Comparison of ENCODE assay signal across 20 mouse cellular contexts in genomic region chr14:47077576-47077970, GRCm38 (mm10).
A peak's percentile ranks its signal among the peaks of the same experiment; 100 is the strongest.
DNase-seq lines count a peak whose midpoint lies in the region; ATAC-seq and TF ChIP-seq lines count a peak whose summit lies in the region.
"Had no signal": no experiment of that assay in that cellular context is flagged by ENCODE, and none has a peak within 500 bp of the region (broad histone marks: within the 10 kb centered on the region; RNA-seq: fewer than 3 reads in every experiment).

No protein-coding gene starts in this region.

- no peak overlapping the region for H3K4me3 ChIP-seq in heart, embryonic 10.5 days
- H3K4me3 ChIP-seq in heart, embryonic 14.5 days (ENCODE audit: control insufficient read depth in 1 of 2, insufficient read depth in 1 of 2, low read depth in 1 of 2, low read length in 2 of 2), result no peak overlapping the region
- peak overlapping the region; percentile 69 for H3K4me3 ChIP-seq in testis, adult 2 months (ENCODE audit: control insufficient read depth, low read depth, low read length)
- H3K4me3 ChIP-seq: embryonic facial prominence, embryonic 15.5 days; erythroblast, embryonic 14.5 days; forebrain, embryonic 10.5 days; gastrocnemius, adult 2 months; hindbrain, embryonic 10.5 days; intestine, embryonic 15.5 days had no signal

- no peak for TF ChIP-seq POLR2A in testis, adult 2 months (IDR thresholded peaks at IDR 0.05; ENCODE audit: control insufficient read depth, low read depth, low read length)

- DNase-seq in heart, embryonic 10.5 days (ENCODE audit: low spot score), result no peak
- no peak for DNase-seq in heart, postnatal 36 days
- no peak for DNase-seq in heart, adult 11 months
- DNase-seq in testis, postnatal 14 days (ENCODE audit: low spot score), result no peak
- DNase-seq: adrenal gland, postnatal 25 days; cerebellum, adult 2 months; cerebellum, postnatal 10 days; embryo, embryonic 11 days; gastrocnemius, adult 2 months; gastrocnemius, postnatal 25 days; kidney, adult 18-20 months had no signal

- no peak for TF ChIP-seq CTCF in testis, adult 2 months (IDR thresholded peaks at IDR 0.05; ENCODE audit: control insufficient read depth, insufficient read depth, insufficient replicate concordance, low read depth, low read length)

- peaks cover 38% of the 10 kb centered on the region for H3K4me1 ChIP-seq in heart, embryonic 10.5 days
- H3K4me1 ChIP-seq in heart, embryonic 14.5 days (ENCODE audit: control insufficient read depth in 2 of 2, insufficient read depth in 2 of 2, low read length in 2 of 2), result peaks cover 21 to 33% of the 10 kb centered on the region in 2 experiments
- peaks cover 2% of the 10 kb centered on the region; the same call in 1 of the 2 replicates for H3K4me1 ChIP-seq in testis, adult 2 months (ENCODE audit: control insufficient read depth, insufficient read depth, low read length)
- H3K4me1 ChIP-seq: embryonic facial prominence, embryonic 15.5 days; intestine, embryonic 15.5 days had no signal

- intact Hi-C loops in heart, postnatal 36 days (cut with DNase I), result no loop called here

- ATAC-seq in heart, embryonic 14.5 days (ENCODE audit: insufficient number of reproducible peaks, insufficient read depth, low FRiP score, low read depth), result no peak
- ATAC-seq: forebrain, embryonic 14.5 days; intestine, embryonic 15.5 days had no signal

- H3K27ac ChIP-seq in heart, embryonic 10.5 days, result peak overlapping the region; percentile 77
- peak overlapping the region; percentile 55 to 72; a peak in 3 of 4 replicates for H3K27ac ChIP-seq in heart, embryonic 14.5 days (replicated peaks in 1 of 2; ENCODE audit: control insufficient read depth in 1 of 2, insufficient read depth in 1 of 2, low read depth in 2 of 2, low read length in 2 of 2)
- H3K27ac ChIP-seq in testis, adult 2 months (ENCODE audit: control insufficient read depth, insufficient read depth, low read depth, low read length), result no peak overlapping the region
- H3K27ac ChIP-seq: embryonic facial prominence, embryonic 15.5 days; forebrain, embryonic 10.5 days; hindbrain, embryonic 10.5 days; hindbrain, embryonic 14.5 days; intestine, embryonic 15.5 days had no signal

- no peak overlapping the region for H3K4me2 ChIP-seq in heart, embryonic 14.5 days (ENCODE audit: low read length)
- H3K4me2 ChIP-seq: embryonic facial prominence, embryonic 15.5 days; hindbrain, embryonic 14.5 days; intestine, embryonic 15.5 days had no signal

- WGBS in heart, embryonic 10.5 days, result 76% methylated on average over 3 of the region's 3 CpGs
- 56% methylated on average over 3 of the region's 3 CpGs for WGBS in heart, embryonic 14.5 days

- H3K36me3 ChIP-seq in heart, embryonic 10.5 days, result peaks cover 48% of the 10 kb centered on the region; the same call in 1 of the 2 replicates
- H3K36me3 ChIP-seq in heart, embryonic 14.5 days (ENCODE audit: control insufficient read depth, insufficient read depth, low read length), result peaks cover 79% of the 10 kb centered on the region
- H3K36me3 ChIP-seq in testis, adult 2 months (ENCODE audit: control insufficient read depth, insufficient read depth, low read length), result no peaks in the 10 kb centered on the region
- H3K36me3 ChIP-seq: intestine, embryonic 15.5 days had no signal

- H3K9me3 ChIP-seq in heart, embryonic 10.5 days, result no peaks in the 10 kb centered on the region
- H3K9me3 ChIP-seq in heart, embryonic 14.5 days (ENCODE audit: control insufficient read depth, low read length), result no peaks in the 10 kb centered on the region
- H3K9me3 ChIP-seq: embryonic facial prominence, embryonic 15.5 days; forebrain, embryonic 10.5 days; hindbrain, embryonic 10.5 days; intestine, embryonic 15.5 days had no signal

- no peaks in the 10 kb centered on the region for H3K27me3 ChIP-seq in heart, embryonic 10.5 days (ENCODE audit: insufficient read depth, poor library complexity, severe bottlenecking)
- H3K27me3 ChIP-seq in heart, embryonic 14.5 days (ENCODE audit: control insufficient read depth, insufficient read depth, low read length), result no peaks in the 10 kb centered on the region
- no peaks in the 10 kb centered on the region for H3K27me3 ChIP-seq in testis, adult 2 months (ENCODE audit: control insufficient read depth, insufficient read depth, low read length)
- H3K27me3 ChIP-seq: embryonic facial prominence, embryonic 15.5 days; intestine, embryonic 15.5 days had no signal

- H3K9ac ChIP-seq in heart, embryonic 14.5 days (ENCODE audit: low read length), result no peak overlapping the region
- H3K9ac ChIP-seq: embryonic facial prominence, embryonic 15.5 days; hindbrain, embryonic 14.5 days; intestine, embryonic 15.5 days had no signal
